Mouse (Mus musculus) right cerebral cortex, adult 2 months (tissue): ENCODE measurements at regions not wholly inside any gene's neighbourhood (a gene's known extent, or its start where the extent isn't known, plus 50 kb on each side); places are given as distances from the start of the nearest gene placed in this dataset.

Source experiments
- DNase-seq, 2 experiments: peaks; one replicate each; pipeline ENCODE4 v3.0.0; 2021 to 2022; ENCODE audit warnings: low spot score in 2 of 2

- DNase-seq, result no peak
These were observed 209.8 kb upstream of the Nr2f2 start for GRCm38 (mm10) chr7:70576112-70576910.

- no peak for DNase-seq
These were observed 209.1 kb upstream of the Nr2f2 start for GRCm38 (mm10) chr7:70575614-70576013.

GRCm38 (mm10) chr7:70574194-70574593 lies 207.7 kb upstream of the Nr2f2 start:
- DNase-seq, result no peak

GRCm38 (mm10) chr7:70565034-70565433 lies 198.5 kb upstream of the Nr2f2 start:
- DNase-seq, result no peak

- DNase-seq, result no peak
These were observed 182.5 kb upstream of the Nr2f2 start for GRCm38 (mm10) chr7:70548936-70549450.

- DNase-seq, result no peak
These were observed 175.5 kb upstream of the Nr2f2 start for GRCm38 (mm10) chr7:70541881-70542665.

GRCm38 (mm10) chr7:70539121-70539642 lies 172.6 kb upstream of the Nr2f2 start:
- no peak for DNase-seq

GRCm38 (mm10) chr7:70536046-70536445 lies 169.5 kb upstream of the Nr2f2 start:
- DNase-seq, result no peak

- DNase-seq, result no peak
These were observed 167.0 kb upstream of the Nr2f2 start for GRCm38 (mm10) chr7:70533552-70533951.

- no peak for DNase-seq
These were observed 161.4 kb upstream of the Nr2f2 start for GRCm38 (mm10) chr7:70527921-70528320.

GRCm38 (mm10) chr7:70525372-70525771 lies 158.8 kb upstream of the Nr2f2 start:
- DNase-seq, result no peak

GRCm38 (mm10) chr7:70524744-70525143 lies 158.2 kb upstream of the Nr2f2 start:
- no peak for DNase-seq

- DNase-seq, result no peak
These were observed 157.7 kb upstream of the Nr2f2 start for GRCm38 (mm10) chr7:70524251-70524650.

GRCm38 (mm10) chr7:70516741-70517140 lies 150.2 kb upstream of the Nr2f2 start:
- no peak for DNase-seq

GRCm38 (mm10) chr7:70515341-70515851 lies 148.9 kb upstream of the Nr2f2 start:
- no peak for DNase-seq

- no peak for DNase-seq
These were observed 148.1 kb upstream of the Nr2f2 start for GRCm38 (mm10) chr7:70514666-70515065.

GRCm38 (mm10) chr7:70512354-70512753 lies 145.8 kb upstream of the Nr2f2 start:
- no peak for DNase-seq

- no peak for DNase-seq
These were observed 139.2 kb upstream of the Nr2f2 start for GRCm38 (mm10) chr7:70505671-70506181.

- no peak for DNase-seq
These were observed 135.3 kb upstream of the Nr2f2 start for GRCm38 (mm10) chr7:70501821-70502220.

- no peak for DNase-seq
These were observed 130.1 kb upstream of the Nr2f2 start for GRCm38 (mm10) chr7:70496541-70497154.

- DNase-seq, result no peak
These were observed 117.7 kb upstream of the Nr2f2 start for GRCm38 (mm10) chr7:70484201-70484600.

GRCm38 (mm10) chr7:70483536-70483935 lies 117.0 kb upstream of the Nr2f2 start:
- no peak for DNase-seq
